Mouse (Mus musculus): ENCODE measurements at regions not wholly inside any gene's neighbourhood (a gene's known extent, or its start where the extent isn't known, plus 50 kb on each side); places are given as distances from the start of the nearest gene placed in this dataset.
A peak's percentile ranks its signal among the peaks of the same experiment; 100 is the strongest.

- TF ChIP-seq E2F4 (IDR thresholded peaks at IDR 0.05; ENCODE audit: borderline replicate concordance, low read depth, low read length): no peak
- peak; percentile 88 for TF ChIP-seq USF1 (IDR thresholded peaks at IDR 0.05; ENCODE audit: low read depth, low read length)
- no peak for TF ChIP-seq POLR2AphosphoS2 (IDR thresholded peaks at IDR 0.05; ENCODE audit: low read length)
- no peak for TF ChIP-seq HCFC1 (IDR thresholded peaks at IDR 0.05; ENCODE audit: low read depth, low read length)
- TF ChIP-seq SIN3A (IDR thresholded peaks at IDR 0.05; ENCODE audit: low read length): peak; percentile 40; the same call in 1 of the 2 replicates
- no peak for TF ChIP-seq POLR2A (IDR thresholded peaks at IDR 0.05; ENCODE audit: control insufficient read depth in 1 of 2, insufficient read depth in 1 of 2, low read depth in 1 of 2, low read length in 2 of 2, poor library complexity in 1 of 2)
- peak; percentile 53; the same call in 1 of the 2 replicates for TF ChIP-seq TCF12 (IDR thresholded peaks at IDR 0.05; ENCODE audit: low read depth, low read length)
Observed at GRCm38 (mm10) chr15:62073595-62073994, 1150.8 kb upstream of the A1bg start (continued).

- no peak for DNase-seq (ENCODE audit: low read depth, low spot score)
- H3K4me3 ChIP-seq (ENCODE audit: control insufficient read depth in 1 of 2, insufficient read depth in 1 of 2, low read depth in 2 of 2, low read length in 2 of 2): no peak overlapping the region
- TF ChIP-seq NRF1 (IDR thresholded peaks at IDR 0.05; ENCODE audit: insufficient read depth, low read depth, low read length, poor library complexity, severe bottlenecking): no peak
- TF ChIP-seq ZNF384 (IDR thresholded peaks at IDR 0.05; ENCODE audit: low read depth, low read length): peak; percentile 85
- no peak for TF ChIP-seq BHLHE40 (IDR thresholded peaks at IDR 0.05; ENCODE audit: borderline replicate concordance, low read depth, low read length)
- 0 out of 2 replicates have a peak, but pooled peaks have one; percentile 20 for TF ChIP-seq GATA1 (IDR thresholded peaks at IDR 0.05; ENCODE audit: low read depth, low read length)
- no peak for TF ChIP-seq MAX (IDR thresholded peaks at IDR 0.05; ENCODE audit: low read length)
- no peak for TF ChIP-seq ZKSCAN1 (IDR thresholded peaks at IDR 0.05; ENCODE audit: low read depth, low read length)
- peaks cover 11 to 16% of the 10 kb centered on the region in 2 experiments for H3K4me1 ChIP-seq (ENCODE audit: control insufficient read depth in 1 of 2, insufficient read depth in 2 of 2, low read length in 2 of 2)
- no peak overlapping the region for H3K9ac ChIP-seq (ENCODE audit: control insufficient read depth, low read depth, low read length, poor library complexity, severe bottlenecking)
- no peaks in the 10 kb centered on the region for H3K9me3 ChIP-seq (replicated peaks; ENCODE audit: insufficient read depth, low read length)
- H3K36me3 ChIP-seq (ENCODE audit: control insufficient read depth in 1 of 2, insufficient read depth in 2 of 2, low read length in 2 of 2): peaks cover 4 to 24% of the 10 kb centered on the region in 2 experiments; a peak in 3 of 4 replicates
- no peak overlapping the region for H3K27ac ChIP-seq (ENCODE audit: control insufficient read depth, low read depth, low read length)
- no peaks in the 10 kb centered on the region for H3K27me3 ChIP-seq (ENCODE audit: control insufficient read depth in 1 of 2, insufficient read depth in 2 of 2, low read length in 2 of 2)
- peaks cover 12% of the 10 kb centered on the region for H3K79me2 ChIP-seq (ENCODE audit: control insufficient read depth, insufficient read depth, low read length, poor library complexity)
Observed at GRCm38 (mm10) chr15:62071311-62071710, 1148.5 kb upstream of the A1bg start.

- H3K4me1 ChIP-seq (ENCODE audit: control insufficient read depth in 1 of 2, insufficient read depth in 2 of 2, low read length in 2 of 2): peaks cover 10 to 13% of the 10 kb centered on the region in 2 experiments
- no peak overlapping the region for H3K9ac ChIP-seq (ENCODE audit: control insufficient read depth, low read depth, low read length, poor library complexity, severe bottlenecking)
- H3K4me3 ChIP-seq (ENCODE audit: control insufficient read depth in 1 of 2, insufficient read depth in 1 of 2, low read depth in 2 of 2, low read length in 2 of 2): no peak overlapping the region
- no peaks in the 10 kb centered on the region for H3K27me3 ChIP-seq (ENCODE audit: control insufficient read depth in 1 of 2, insufficient read depth in 2 of 2, low read length in 2 of 2)
- peaks cover 22% of the 10 kb centered on the region for H3K79me2 ChIP-seq (ENCODE audit: control insufficient read depth, insufficient read depth, low read length, poor library complexity)
- no peak for DNase-seq (ENCODE audit: low read depth, low spot score)
- TF ChIP-seq SIN3A (IDR thresholded peaks at IDR 0.05; ENCODE audit: low read length) (no peak), BHLHE40 (IDR thresholded peaks at IDR 0.05; ENCODE audit: borderline replicate concordance, low read depth, low read length) (no peak), ETS1 (IDR thresholded peaks at IDR 0.05; ENCODE audit: low read depth, low read length) (no peak), MAFK (IDR thresholded peaks at IDR 0.05; ENCODE audit: borderline replicate concordance, low read depth, low read length) (no peak), ZKSCAN1 (IDR thresholded peaks at IDR 0.05; ENCODE audit: low read depth, low read length) (no peak), JUND (IDR thresholded peaks at IDR 0.05; ENCODE audit: low read depth, low read length) (no peak), KAT2A (conservative IDR thresholded peaks at IDR 0.05; ENCODE audit: low read depth, low read length) (no peak), MAZ (IDR thresholded peaks at IDR 0.05; ENCODE audit: low read depth, low read length) (no peak), MAX (IDR thresholded peaks at IDR 0.05; ENCODE audit: low read length) (no peak), POLR2A (IDR thresholded peaks at IDR 0.05; ENCODE audit: control insufficient read depth in 1 of 2, insufficient read depth in 1 of 2, low read depth in 1 of 2, low read length in 2 of 2, poor library complexity in 1 of 2) (no peak), ELF1 (IDR thresholded peaks at IDR 0.05; ENCODE audit: low read depth, low read length) (no peak), NRF1 (IDR thresholded peaks at IDR 0.05; ENCODE audit: insufficient read depth, low read depth, low read length, poor library complexity, severe bottlenecking) (no peak), NELFE (IDR thresholded peaks at IDR 0.05; ENCODE audit: low read depth, low read length) (no peak), SMC3 (IDR thresholded peaks at IDR 0.05; ENCODE audit: low read depth, low read length) (no peak), CHD1 (IDR thresholded peaks at IDR 0.05; ENCODE audit: low read depth, low read length) (no peak), MXI1 (IDR thresholded peaks at IDR 0.05; ENCODE audit: low read depth, low read length) (no peak), TBP (IDR thresholded peaks at IDR 0.05; ENCODE audit: low read depth, low read length) (no peak), HCFC1 (IDR thresholded peaks at IDR 0.05; ENCODE audit: low read depth, low read length) (no peak)
- H3K9me3 ChIP-seq (replicated peaks; ENCODE audit: insufficient read depth, low read length): no peaks in the 10 kb centered on the region
- H3K36me3 ChIP-seq (ENCODE audit: control insufficient read depth in 1 of 2, insufficient read depth in 2 of 2, low read length in 2 of 2): peaks cover 4 to 20% of the 10 kb centered on the region in 2 experiments; a peak in 3 of 4 replicates
- H3K27ac ChIP-seq (ENCODE audit: control insufficient read depth, low read depth, low read length): no peak overlapping the region
Observed at GRCm38 (mm10) chr15:62068422-62069160, 1145.8 kb upstream of the A1bg start.
